Mouse (Mus musculus) cerebellum, adult 2 months (tissue): ENCODE measurements around the gene Cyp24a1.

ENCODE experiments used
- CTCF ChIP-seq: fragments of 200-500 bp; IDR thresholded peaks from 2 replicates; pipeline ENCODE4 v1.5.1; 2011; ENCODE audit warnings: low read depth, mild to moderate bottlenecking, control low read depth, low read length, moderate library complexity, borderline replicate concordance; ENCODE audit not compliant: insufficient read depth
- POLR2A ChIP-seq: fragments of 200-500 bp; IDR thresholded peaks from 2 replicates; pipeline ENCODE4 v1.6.1; 2011; ENCODE audit warnings: low read length, control low read depth, borderline replicate concordance; ENCODE audit not compliant: insufficient read depth

- TF ChIP-seq CTCF (no peak), POLR2A (no peak)
Observed at GRCm38 (mm10) chr2:170445861-170446260, 51.1 kb downstream of the Cyp24a1 start.
